Mouse (Mus musculus): ENCODE results near the gene Limch1.
A peak's percentile ranks its signal among the peaks of the same experiment; 100 is the strongest.

Limch1 gene

DNA sequence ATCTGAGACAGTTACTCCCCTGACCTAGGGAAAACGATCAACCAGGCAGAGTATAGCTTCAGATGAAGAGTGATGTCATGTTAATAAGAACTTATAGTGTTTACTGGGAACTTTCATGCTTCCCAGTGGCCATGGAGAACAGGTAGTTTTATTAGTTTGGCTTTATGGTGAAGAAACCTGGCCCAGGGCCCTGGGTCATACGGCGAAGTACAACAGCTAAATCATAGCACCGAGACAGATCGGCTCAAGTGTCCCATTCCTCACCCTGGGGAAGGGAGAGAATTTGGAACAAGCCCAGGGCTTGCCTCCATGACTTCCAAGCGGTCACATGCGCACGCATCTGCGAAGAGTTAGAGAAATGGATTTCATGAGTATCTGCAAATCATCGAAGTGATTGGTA is 84.6 kb downstream of the Limch1 start:
- no peak for DNase-seq (ENCODE audit: low spot score)

GRCm38 (mm10) chr5:66834756-66835155 is 89.1 kb downstream of the Limch1 start:
- DNase-seq (ENCODE audit: low spot score): no peak

DNA sequence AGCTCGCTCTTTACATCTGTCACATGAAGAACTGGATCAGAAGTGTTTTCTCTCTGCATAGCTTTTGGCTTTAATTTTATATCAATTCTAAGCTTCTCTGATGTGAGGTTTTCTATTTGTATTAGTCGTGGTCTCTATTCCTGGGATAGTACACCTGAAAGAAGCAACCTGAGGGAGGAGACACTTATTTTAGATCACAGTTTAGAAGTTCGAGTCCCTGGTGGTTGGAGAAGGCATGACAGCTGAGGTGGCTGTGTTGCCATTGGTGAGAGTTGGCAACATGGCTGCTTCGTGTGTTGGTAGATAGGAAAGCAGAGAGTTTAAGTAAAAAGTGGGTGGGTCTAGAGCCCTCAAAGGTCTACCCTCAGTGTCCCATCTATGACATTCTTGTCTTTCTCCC is 91.3 kb downstream of the Limch1 start:
- no peak for DNase-seq (ENCODE audit: low spot score)

DNA sequence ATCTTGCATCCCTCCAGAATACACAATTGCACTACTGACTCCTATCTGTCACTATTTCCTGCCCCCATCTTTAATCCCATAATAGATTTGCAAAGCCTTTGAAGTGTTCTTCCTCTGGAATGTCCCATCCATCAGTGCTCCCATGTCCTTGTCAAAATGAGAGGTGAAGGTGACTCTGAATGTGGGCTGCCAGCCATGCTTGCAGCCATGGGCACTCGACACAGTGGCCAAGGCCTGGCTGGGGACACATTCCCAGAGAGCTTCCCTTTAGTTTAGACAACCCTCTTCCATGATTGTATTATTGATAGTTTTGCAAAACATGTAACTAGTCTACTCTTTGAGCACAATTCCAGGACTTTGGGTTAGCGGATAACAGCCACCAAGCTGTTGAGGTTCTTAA is 96.3 kb downstream of the Limch1 start:
- no peak for DNase-seq (ENCODE audit: low spot score)

GRCm38 (mm10) chr5:66842776-66843175 is 97.1 kb downstream of the Limch1 start:
- no peak for DNase-seq (ENCODE audit: low spot score)

GRCm38 (mm10) chr5:66848136-66848535 is 102.5 kb downstream of the Limch1 start:
- peak; percentile 37 for DNase-seq (ENCODE audit: low spot score)

- peak; percentile 82 for DNase-seq (ENCODE audit: low spot score)
Measured at GRCm38 (mm10) chr5:66849148-66849547, 103.5 kb downstream of the Limch1 start.

- no peak for DNase-seq (ENCODE audit: low spot score)
Measured at GRCm38 (mm10) chr5:66850721-66851251, 105.2 kb downstream of the Limch1 start.

- DNase-seq (ENCODE audit: low spot score): no peak
Measured at GRCm38 (mm10) chr5:66851708-66852107, 106.1 kb downstream of the Limch1 start.

- no peak for DNase-seq (ENCODE audit: low spot score)
Measured at GRCm38 (mm10) chr5:66854263-66854662, 108.6 kb downstream of the Limch1 start.

- DNase-seq (ENCODE audit: low spot score): peak; percentile 57
Measured at GRCm38 (mm10) chr5:66855358-66856107, 109.9 kb downstream of the Limch1 start.

- no peak for DNase-seq (ENCODE audit: low spot score)
Measured at GRCm38 (mm10) chr5:66859506-66859905, 113.9 kb downstream of the Limch1 start.

DNA sequence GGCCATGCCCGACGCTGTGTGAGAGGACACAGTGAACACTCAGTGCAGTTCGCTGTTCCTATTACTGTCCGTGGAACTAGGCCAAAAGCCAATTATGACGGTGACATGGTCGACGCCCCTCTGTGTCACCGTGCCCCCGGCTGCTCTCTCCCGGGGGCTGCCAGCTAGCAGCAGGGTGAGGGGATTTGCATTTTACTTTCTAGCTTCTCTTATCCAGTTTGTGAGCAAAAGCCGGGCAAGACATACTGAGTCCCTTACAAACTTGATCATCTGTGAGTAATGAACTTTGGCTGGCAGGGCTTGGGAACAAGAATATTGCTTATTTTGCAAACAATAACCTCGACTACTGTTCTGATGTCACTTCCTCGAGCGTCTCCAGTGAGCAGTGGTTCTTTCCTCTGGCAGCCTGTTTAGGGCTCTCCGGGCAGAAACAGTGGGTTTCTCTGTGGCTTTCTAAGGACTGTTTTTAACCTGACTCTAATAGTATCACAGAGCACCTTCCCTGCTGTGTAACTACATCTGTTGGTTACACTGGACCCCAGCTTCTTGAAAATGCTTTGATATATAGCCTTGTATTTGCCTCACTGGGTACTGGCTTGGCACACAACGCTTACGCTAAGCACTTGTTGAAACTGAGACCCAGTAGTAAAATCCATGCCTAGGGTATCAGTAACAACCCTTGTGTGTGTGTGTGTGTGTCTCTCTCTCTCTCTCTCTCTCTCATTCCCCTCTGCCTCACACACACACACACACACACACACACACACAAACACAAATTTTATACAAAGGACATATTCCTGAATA is 115.8 kb downstream of the Limch1 start:
- peak; percentile 54 for DNase-seq (ENCODE audit: low spot score)

DNA sequence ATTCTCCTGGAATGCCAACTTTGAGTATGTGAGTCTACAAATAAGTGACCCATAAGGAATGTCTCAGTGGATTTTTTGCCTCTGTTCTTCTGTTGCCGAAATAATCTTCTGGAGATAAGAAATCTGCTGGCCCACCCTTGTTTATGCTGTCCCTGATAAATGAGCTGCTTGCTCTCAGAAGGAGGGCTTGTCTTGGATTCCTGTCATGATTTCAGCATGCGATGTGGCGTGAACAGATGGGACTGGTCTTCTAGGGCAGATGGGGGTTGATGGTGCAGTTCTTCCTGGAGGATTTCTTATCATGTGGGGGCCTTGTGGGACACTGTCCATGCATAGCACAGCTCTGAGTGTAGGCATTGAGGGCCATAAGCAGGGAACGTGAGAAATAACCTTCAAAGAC is 116.5 kb downstream of the Limch1 start:
- DNase-seq (ENCODE audit: low spot score): peak; percentile 64

- no peak for DNase-seq (ENCODE audit: low spot score)
Measured at GRCm38 (mm10) chr5:66865229-66865628, 119.6 kb downstream of the Limch1 start.

DNA sequence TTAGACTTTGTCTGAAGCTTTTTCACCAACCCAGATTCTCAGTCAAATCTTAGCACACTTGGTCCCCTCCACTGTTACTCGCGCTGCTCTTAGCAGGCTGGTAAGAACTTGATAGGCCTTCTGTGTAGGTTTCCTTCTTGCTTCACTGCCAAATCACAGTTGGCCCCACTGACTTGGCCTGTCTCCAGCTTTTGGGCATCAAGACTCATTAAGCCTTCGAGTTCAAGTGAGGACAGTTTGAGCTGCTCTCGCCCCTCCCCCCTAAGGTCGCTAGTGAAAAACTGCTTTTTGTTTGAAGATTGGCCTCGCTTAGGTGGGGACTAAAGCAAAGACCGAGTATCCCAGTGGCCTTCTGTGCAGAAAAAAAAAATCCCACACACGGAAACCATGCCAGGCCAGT is 120.4 kb downstream of the Limch1 start:
- peak; percentile 39 for DNase-seq (ENCODE audit: low spot score)

GRCm38 (mm10) chr5:66869545-66869944 is 123.9 kb downstream of the Limch1 start:
- DNase-seq (ENCODE audit: low spot score): no peak

DNA sequence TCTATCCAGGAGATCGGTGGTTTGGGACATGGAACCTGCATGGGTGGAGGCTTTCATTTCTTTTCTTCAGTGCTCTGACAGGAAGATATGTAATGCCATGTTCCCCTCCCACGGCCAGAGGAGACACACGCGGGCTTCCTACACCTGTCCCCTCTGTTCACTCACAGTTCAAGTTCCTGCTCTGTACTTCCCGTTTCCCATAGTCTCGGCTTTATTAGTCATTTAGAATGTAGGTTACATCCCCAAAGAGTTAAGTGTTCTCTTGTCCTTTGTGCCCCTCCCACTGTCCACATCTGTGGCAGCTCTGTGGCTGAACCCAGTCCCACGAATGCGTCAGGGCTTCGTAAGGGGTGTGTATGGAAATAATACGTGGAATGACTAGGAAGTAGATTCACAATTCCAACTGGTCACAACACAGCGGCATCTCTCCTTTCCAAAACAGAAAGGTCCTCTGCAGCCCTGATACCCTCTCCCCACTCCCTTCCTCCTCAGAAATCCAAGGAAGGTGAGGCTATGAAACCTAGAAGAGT is 126.0 kb downstream of the Limch1 start:
- DNase-seq (ENCODE audit: low spot score): no peak

DNA sequence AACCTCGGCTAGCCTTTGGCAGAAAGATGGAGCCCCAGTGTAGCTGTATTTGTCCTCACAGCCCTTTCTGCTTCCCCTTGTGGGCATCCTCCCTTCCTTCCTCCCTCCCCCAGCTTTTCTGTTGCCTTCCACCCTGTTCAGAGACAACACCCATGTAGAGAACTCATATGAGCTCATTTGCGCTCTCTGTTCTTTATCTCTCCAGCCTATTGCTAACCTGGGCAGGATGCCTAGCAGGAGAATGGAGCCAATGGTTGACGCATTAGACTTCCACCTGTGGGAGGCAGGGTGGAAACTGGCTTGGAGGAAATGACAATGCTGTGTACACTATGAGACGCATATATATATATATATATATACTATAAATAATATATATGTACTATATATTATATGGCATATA is 126.4 kb downstream of the Limch1 start:
- no peak for DNase-seq (ENCODE audit: low spot score)

DNA sequence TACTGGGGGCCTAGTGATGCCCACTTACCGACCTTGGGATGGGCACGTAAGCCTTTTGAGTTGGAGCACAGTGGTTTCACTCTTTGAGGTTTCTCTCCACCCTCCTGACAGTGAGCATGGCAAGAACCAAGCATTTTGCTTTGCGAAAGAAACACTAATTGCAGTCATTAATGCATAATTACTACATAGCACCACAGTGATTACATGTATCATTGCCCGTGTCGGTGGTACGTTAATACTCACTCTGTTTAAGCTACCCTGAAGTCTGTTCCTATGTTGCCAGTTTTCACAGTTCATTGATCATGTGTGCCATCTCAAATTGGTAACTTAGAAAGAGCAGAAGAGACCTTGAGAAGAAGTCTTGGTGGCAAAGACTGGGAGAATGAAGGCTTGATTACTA is 127.1 kb downstream of the Limch1 start:
- DNase-seq (ENCODE audit: low spot score): no peak

DNA sequence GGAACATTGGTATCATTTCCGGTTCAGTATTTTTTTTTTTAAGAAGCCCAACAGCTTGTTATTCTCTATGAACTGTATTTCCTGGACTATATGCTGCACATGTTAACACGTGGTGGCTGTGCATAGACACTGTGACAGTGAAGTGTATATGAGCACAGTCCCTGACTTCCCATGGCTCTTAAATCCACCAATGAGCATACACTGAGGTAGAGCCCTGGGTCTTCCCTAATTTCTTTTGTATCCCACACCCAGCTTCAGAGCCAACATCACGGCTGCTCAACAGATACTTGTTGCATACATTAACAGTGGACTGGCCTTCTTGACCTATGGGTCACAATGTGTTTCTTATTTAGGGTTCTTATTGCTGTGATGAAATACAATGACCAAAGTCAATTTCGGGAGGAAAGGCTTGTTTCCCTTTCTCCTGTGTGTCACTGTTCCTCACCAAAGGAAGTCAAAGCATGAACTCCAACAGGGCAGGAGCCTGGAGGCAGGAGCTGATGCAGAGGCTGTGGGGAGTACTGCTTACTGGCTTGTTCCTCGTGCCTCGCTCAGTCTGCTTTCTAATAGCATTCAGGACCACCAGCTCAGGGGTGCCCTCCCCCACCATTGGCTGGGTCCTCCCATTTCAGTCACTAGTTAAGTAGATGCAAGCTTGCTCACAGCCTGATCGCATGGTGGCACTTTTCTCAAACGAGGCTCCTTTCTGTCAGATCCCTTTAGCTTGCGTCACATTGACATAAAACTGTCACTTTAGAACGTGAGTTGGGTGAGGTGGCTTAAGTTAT is 130.6 kb downstream of the Limch1 start:
- DNase-seq (ENCODE audit: low spot score): no peak

GRCm38 (mm10) chr5:66877066-66877465 is 131.4 kb downstream of the Limch1 start:
- no peak for DNase-seq (ENCODE audit: low spot score)

All from lung, postnatal 25 days (tissue).